Mouse (Mus musculus) kidney, postnatal 36 days (tissue): Measurements from ENCODE around the gene Acoxl.

ENCODE experiments used
- DNase-seq, 2 experiments: peaks; one replicate each; pipeline ENCODE4 v3.0.0; 2021 to 2022; ENCODE audit warnings: mixed read lengths in 2 of 2

Acoxl gene

DNA sequence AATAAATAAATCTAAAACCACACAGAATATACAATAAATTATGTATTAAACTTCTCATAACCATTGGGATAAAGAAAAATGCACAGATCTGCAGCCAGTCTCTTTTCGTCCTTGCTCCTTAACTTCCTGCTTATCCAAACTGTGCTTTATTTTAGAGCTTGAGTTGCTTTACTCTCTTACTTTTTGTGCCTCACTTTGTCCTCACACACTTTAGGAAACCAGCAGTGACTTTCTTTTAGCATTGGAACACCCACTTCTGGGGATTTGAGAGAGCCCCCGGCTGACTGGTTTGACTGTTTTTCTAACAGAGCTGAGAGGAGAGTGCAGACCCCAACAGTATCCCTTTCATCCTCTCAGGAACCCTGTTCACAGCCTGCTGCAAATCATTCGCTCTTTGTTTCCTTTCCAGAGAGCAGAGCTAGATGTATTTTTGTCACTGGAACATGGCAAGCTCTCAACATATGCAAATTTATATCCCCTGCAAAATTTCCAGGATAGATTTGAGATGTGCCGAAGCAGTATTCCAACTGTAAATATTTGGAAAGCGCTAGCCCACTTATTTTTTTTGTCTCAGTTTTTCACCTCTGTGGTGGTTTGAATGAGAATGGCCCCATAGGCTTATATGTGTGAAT is 199.7 kb downstream of the Acoxl start:
- no peak for DNase-seq

DNA sequence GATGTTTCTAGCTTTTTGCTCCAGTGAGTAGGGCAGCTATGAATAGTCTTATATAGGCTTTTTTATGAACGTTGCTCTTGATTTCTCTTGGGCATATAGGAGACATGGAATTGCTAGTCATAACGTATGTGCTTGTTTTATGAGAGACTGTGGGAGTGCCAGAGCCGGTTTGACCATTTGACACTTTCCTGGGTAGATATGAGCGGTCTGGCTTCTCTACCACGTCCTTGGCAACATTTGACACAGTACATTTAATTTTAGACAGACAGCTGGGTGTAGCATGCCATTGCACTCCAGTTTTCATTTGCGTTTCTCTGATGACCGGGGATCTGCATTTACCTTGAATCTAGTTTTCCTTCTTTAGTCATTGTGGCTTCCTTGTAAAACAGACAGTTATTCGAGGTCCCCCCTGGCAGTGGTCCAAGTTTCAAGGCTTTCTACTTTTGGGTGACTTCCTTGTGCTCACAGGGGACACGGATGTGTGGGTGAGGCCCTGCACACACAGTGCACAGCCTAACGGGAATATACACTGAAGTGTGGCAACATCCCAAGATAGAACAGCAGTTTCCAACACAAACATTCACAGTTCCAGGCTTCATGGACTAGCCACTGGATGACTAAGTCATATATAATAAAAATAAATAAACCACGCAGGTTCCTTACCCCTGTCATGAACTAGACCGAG is 202.5 kb downstream of the Acoxl start:
- DNase-seq = peak in 1 of 2 experiments; percentile 11

DNA sequence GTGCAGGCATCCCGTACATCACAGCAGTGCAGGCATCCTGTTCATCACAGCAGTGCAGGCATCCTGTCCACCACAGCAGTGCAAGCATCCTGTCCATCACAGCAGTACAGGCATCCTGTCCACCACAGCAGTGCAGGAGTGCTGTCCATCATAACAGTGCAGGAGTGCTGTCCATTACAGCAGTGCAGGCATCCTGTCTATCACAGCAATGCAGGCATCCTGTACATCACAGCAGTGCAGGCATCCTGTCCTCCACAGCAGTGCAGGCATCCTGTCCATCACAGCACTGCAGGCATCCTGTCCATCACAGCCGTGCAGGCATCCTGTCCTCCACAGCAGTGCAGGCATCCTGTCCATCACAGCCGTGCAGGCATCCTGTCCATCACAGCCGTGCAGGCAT is 207.8 kb downstream of the Acoxl start:
- no peak for DNase-seq

DNA sequence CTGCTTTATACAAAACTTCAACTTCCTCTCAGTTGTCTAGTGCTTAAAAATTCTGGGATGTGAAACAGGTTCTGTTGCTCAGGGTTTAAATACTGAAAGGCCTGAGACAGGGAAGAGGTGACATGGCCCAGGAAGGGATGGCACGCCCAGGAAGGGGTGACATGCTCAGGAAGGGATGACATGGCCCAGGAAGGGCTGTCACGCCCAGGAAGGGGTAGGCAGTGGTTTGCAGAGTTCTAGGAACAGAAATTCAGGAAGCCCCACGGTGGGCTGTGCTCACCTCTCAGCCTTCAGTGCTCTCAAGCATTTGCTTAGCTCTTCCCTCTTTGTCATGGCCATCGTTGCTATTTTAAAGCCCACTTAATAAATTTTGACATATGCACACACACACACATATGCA is 216.2 kb downstream of the Acoxl start:
- no peak for DNase-seq

DNA sequence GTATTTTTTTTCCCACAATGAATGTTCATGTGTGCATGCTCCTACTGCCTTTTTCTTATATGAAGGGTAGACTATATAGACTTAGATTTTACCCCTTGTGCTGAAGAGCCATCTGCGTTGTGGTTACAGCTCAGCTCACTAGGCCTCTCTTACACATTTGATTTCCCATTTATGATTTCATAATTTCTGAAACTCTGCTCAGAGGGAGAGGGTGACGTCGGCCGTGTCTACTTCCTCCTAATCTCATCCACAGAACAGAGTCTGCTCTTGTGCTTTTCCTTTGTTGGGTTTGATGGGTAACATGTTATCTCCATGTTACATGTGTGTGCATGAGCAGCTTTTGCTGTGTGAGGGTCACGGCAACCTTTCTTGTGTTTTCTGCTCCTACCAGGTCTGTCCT is 219.2 kb downstream of the Acoxl start:
- no peak for DNase-seq

DNA sequence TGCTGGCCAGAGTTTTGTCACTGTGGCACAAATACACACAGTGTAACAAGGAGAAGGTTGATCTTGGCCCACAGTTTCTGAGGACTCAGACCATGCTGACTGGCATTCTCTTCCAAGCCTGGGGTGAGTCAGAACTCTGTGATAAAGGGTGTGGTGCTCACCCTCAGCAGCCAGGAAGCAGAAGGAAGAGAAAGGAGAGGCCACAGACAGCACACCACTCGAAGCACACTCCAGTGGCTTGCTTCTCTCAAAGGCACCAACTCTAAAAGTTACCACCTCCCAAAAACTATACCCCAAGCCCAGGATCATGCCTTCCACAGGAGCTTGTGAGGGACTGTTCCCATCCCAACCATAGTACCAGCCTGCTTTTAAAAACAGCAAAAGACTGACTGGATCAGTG is 220.0 kb downstream of the Acoxl start:
- no peak for DNase-seq

DNA sequence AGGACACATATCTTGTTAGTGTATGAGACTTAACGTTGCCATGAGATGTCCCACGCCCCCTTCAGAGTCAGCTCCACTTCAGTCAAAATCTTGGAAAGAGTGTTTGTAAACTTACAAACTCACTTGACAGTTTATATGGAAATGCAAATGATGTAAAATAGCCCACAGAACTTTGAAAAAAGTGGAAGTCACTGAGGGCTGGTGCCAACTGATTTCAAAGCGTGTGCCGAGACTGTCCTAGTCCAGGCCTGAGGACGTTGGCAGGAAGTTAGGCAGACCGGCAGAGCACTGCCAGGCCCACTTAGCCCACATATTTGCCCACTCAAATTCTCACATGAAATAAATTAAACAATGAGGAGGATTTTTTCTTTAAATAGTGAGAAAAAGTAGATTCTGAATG is 221.5 kb downstream of the Acoxl start:
- DNase-seq = no peak

DNA sequence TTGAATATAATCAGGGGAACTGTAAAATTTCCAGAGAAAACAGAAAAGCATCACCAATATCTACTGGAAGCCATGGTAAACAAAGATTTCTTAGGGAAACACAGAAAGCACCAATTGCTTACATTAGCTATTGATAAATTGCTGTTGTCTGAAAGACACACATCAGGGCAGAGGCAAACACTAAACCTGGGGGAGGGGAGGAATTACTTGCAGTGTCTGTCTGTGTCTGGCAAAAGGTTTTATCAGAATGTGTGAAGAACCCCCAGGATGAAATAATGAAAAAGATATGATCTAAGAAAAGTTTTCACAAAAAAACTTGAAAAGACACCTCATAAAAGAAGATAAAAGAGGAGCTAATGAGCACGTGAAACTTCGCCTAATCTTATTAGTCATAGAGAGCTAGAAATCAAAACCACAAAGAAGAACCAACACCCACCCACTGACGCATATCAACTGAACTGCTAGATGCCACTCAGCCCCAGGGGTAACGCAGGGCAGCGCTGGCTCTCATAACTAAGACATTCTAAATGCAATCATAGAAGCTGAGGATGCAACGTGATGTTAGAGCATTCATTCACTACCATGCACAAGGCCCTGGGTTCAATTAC is 222.1 kb downstream of the Acoxl start:
- no peak for DNase-seq

DNA sequence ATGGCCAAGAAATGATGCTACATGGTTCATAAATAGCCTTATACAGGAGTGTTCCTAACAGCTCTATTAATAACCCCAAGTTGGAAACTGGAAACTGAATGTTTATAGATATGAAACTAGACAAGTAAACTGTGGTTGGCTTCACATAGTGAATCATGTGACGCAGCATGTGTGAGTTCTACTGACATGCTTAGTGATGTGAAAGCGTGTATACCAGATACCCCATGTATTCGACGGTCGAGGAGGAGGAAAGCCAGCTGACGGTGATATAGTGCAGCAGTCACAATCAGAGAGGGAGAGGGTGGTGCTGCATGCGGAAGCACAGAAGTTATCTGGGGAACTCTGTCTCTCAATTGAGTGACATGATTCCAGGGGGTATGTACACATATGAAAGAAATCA is 222.8 kb downstream of the Acoxl start:
- no peak for DNase-seq

GRCm38 (mm10) chr2:128062756-128063155 is 224.1 kb downstream of the Acoxl start:
- DNase-seq = no peak

- no peak for DNase-seq
These were observed 226.3 kb downstream of the Acoxl start for GRCm38 (mm10) chr2:128065013-128065412.

DNA sequence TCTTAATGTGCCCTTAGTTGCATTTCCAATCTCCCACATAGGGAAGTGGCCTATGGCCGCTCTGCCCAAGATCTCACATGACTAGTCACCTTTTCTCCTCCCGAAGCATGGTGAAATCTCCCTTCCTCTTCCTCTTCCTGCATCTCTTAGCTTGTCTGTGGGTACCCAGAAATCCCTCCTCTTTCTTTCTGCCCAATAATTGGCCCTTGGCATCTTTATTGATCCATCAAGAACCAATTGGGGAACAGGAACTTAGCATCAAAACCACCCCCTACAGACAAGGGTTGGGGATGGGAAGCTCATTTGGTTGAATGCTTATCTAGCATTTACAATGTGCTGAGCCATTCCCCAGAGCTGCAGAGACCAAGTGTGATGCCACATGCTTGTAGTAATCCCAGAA is 226.9 kb downstream of the Acoxl start:
- no peak for DNase-seq

DNA sequence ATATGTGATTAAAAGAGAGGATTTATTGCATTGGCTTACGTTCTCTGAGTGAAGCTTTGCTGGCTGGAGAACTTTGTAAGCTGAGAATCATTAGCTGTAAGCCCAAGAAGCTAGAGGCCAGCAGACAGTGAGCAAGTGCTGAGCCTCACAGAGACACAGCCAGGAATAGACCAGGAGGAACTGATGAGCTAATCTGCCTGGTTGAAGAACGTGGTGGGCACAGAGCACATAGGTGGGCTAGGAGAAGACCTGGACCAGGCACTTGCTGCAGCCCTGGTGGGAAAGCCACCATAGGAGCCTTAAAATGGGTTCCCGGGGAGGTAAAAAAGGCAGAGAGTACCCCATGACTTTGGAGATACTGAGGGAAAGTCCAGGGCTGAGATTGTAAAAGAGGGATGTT is 228.5 kb downstream of the Acoxl start:
- DNase-seq = no peak

GRCm38 (mm10) chr2:128067596-128067995 is 228.9 kb downstream of the Acoxl start:
- no peak for DNase-seq

GRCm38 (mm10) chr2:128068176-128068575 is 229.5 kb downstream of the Acoxl start:
- no peak for DNase-seq

DNA sequence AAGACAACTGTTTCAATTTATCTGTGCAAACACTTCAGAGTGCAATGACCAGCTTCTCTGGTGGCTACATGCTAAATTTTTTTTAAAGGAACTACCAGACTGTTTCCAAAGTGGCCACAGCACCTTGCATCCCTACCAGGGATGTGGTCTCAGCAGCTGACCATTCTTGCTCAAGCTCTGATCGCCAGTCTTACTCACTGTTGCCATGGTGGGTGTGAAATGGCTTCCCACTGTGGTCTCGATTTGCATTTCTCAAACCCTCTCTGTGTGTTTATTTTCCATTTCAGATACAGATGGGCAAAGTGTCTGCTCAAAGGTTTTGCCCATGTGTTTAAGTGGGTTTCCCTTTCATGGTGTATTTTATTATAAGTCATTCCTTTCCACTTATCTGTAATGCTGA is 230.3 kb downstream of the Acoxl start:
- DNase-seq = no peak

DNA sequence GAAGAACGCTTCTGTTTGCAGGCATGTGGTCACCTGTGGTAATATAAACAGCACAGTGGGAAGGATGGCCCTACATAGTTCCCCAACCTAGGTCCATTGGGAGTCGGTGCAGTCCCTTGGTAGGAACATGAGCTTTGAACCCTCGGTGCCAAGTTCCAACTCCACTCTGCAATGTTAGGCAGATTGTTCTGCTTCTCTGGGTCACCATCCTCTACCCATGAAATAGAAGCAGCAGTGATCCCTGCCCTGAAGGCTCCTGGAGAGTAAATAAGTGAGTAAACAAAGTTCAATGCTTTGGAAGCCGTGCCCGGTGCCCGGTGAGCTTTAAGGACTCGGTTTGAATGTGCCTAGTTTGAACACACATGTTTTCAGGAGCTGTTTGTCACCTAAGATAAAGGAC is 233.1 kb downstream of the Acoxl start:
- DNase-seq = peak in 1 of 2 experiments; percentile 28

- DNase-seq = no peak
These were observed 234.3 kb downstream of the Acoxl start for GRCm38 (mm10) chr2:128072944-128073343.

DNA sequence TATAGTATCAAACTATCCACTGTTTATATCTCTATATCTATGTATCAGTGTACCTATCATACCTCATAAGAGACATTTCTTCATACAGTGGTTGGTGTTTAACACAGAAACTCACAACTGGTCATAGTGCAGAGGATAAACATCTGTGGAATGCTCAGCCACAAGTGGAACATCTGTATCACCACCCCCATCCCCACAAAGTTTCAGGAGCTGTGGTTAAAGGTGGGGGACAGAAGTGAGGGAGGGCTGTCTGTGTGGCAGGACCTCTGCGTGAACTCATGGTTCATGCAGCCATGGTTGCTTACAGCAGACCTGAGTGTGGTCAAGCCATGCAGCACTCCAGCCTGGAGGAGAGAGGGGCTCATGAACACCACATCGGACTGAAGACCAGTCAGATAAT is 234.9 kb downstream of the Acoxl start:
- DNase-seq = no peak

DNA sequence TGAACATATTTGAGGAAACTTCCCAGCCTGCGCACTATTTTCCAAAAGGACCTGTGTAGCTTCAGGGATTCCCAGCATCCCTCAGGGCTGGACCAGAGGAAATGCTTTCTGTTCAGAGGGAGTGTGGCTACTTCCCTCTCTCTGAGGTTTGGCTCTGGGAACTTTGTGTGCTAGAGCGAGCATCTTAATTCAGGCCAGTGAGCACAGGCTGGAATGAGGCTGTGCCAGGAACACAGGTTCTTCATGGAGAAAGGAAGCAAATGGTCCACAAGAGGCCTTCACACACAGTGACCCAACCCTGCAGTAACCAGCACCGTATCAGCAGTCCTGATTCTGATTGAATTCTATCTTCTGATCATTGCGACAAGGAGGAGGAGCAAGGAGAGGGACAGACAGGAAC is 238.3 kb downstream of the Acoxl start:
- DNase-seq = no peak

- peak; percentile 44 to 72 for DNase-seq
These were observed 240.2 kb downstream of the Acoxl start for GRCm38 (mm10) chr2:128078859-128079258.

DNA sequence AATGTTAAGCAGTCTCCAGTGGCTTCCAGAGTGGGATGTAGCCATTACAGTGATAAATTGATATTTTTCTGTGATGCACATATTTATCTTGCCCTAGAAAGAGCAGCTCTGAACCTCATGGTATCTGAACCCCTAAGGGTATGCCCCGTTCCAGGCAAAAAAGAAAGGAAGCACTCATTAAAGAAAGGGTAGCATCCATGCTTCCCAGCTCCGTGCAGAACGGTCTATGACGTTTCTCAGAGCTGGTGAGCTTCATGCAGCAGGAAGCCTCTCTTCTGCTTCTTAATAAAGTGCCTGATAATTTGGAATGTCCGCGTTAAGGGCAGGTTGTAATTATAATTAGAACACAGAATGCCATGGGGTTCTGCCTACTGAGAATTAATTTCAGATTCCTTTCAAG is 240.6 kb downstream of the Acoxl start:
- DNase-seq = no peak

- DNase-seq = no peak
These were observed 245.2 kb downstream of the Acoxl start for GRCm38 (mm10) chr2:128083844-128084243.

DNA sequence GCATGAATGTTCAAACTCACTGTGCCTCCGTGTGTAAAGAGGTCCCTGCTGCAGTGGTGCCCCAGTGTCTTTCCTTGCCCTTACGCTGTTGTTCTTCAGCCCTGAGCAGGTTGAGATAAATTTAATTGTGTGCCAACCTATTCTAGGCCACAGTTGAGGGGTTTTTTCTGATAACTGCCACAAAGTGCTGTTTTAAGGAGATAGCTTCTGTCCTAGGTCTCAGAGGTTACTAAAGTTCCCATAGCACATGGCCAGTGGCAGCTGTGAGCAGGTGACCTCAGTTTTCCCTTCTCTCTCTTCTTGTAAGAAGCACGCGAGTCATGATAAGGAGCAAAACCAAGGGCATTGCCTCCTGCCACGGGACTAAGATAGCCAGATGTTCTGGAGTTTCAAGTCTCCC is 245.9 kb downstream of the Acoxl start:
- DNase-seq = no peak

DNA sequence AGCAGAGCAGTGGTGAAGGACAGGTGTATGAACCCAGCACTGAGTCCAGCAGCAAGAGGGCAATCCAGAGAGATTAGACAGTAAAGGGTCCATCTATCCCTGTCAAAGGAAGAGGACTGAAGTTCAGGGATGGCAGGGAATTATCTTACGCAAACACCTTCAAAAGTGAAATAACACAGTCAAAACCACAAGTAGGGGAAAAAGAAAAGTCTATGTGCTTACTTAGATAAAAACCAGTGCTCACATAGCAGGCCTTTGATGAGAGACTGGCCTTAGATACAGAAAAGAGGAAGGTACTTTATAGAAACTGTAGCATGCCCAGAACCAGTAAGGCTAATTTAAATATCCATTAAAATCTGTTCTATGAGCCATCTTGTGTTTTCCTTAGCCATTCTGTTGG is 246.8 kb downstream of the Acoxl start:
- no peak for DNase-seq
